Mouse (Mus musculus) heart, adult 2 months (tissue): Measurements from ENCODE around the gene Fstl3.

Experiments used
- CTCF ChIP-seq: fragments of 200-600 bp; IDR thresholded peaks from 2 replicates; pipeline ENCODE4 v1.8.1; 2022; ENCODE audit warnings: antibody characterized with exemption, mild to moderate bottlenecking, moderate library complexity
- EP300 ChIP-seq: fragments of 200-500 bp; IDR thresholded peaks from 2 replicates; pipeline ENCODE4 v1.6.1; 2011; ENCODE audit warnings: low read depth, low read length, control low read depth; ENCODE audit not compliant: insufficient read depth

- TF ChIP-seq EP300 (no peak), CTCF (peak; percentile 56)
Observed at GRCm38 (mm10) chr10:79738259-79738658, 38.8 kb upstream of the Fstl3 start.
